Mouse (Mus musculus) heart, adult 2 months (tissue): ENCODE results near the gene Slc25a48. TPM values are rescaled to one million over a fixed set of nuclear protein-coding genes. Genes with fewer than 3 reads are reported as not detected.
A peak's percentile ranks its signal among the peaks of the same experiment; 100 is the strongest.

Experiments
- DNase-seq, 2 experiments: peaks; one replicate each; pipeline ENCODE4 v3.0.0; 2021
- H3K27ac ChIP-seq: fragments of 200-600 bp; 2 replicates; pipeline ENCODE4 v1.8.1; 2022
- H3K27me3 ChIP-seq: fragments of 200-500 bp; 2 replicates; pipeline ENCODE4 v1.6.1; 2012; ENCODE audit warnings: mild to moderate bottlenecking, low read length, inconsistent platforms, mixed read lengths; ENCODE audit not compliant: control insufficient read depth, insufficient read depth
- H3K36me3 ChIP-seq: fragments of 200-500 bp; 2 replicates; pipeline ENCODE4 v1.6.1; 2012; ENCODE audit warnings: low read length, inconsistent platforms; ENCODE audit not compliant: control insufficient read depth, insufficient read depth
- H3K4me1 ChIP-seq: fragments of 200-500 bp; 2 replicates; pipeline ENCODE4 v1.6.1; 2011; ENCODE audit warnings: low read length; ENCODE audit not compliant: control insufficient read depth, insufficient read depth
- H3K4me3 ChIP-seq: fragments of 200-600 bp; 2 replicates; pipeline ENCODE4 v1.8.1; 2022
- H3K79me2 ChIP-seq: fragments of 200-500 bp; replicated peaks from 2 replicates; pipeline ENCODE4 v1.6.1; 2012; ENCODE audit warnings: mild to moderate bottlenecking, inconsistent platforms, low read length, moderate library complexity, mixed read lengths; ENCODE audit not compliant: control insufficient read depth, insufficient read depth
- H3K9ac ChIP-seq: fragments of 200-500 bp; 2 replicates; pipeline ENCODE4 v1.6.1; 2012; ENCODE audit warnings: low read depth, mild to moderate bottlenecking, control low read depth, inconsistent platforms, low read length, mixed read lengths
- CTCF ChIP-seq: fragments of 200-600 bp; IDR thresholded peaks from 2 replicates; pipeline ENCODE4 v1.8.1; 2022; ENCODE audit warnings: antibody characterized with exemption, mild to moderate bottlenecking, moderate library complexity
- EP300 ChIP-seq: fragments of 200-500 bp; IDR thresholded peaks from 2 replicates; pipeline ENCODE4 v1.6.1; 2011; ENCODE audit warnings: low read depth, low read length, control low read depth; ENCODE audit not compliant: insufficient read depth
- POLR2A ChIP-seq: fragments of 200-500 bp; IDR thresholded peaks from 2 replicates; pipeline ENCODE4 v1.6.1; 2011; ENCODE audit warnings: mild to moderate bottlenecking, low read depth, low read length, control low read depth; ENCODE audit not compliant: insufficient read depth
- whole genome bisulfite sequencing: fragments of 180-500 bp; shearing (Covaris S2); methylation state at CpG from one replicate; pipeline ENCODE4 v1.1.7; 2018; 5-methylcytosine and 5-hydroxymethylcytosine counted together
- intact Hi-C: fragments of 180-260 bp; cut with DNase I; formaldehyde crosslinking; loops from one replicate; pipeline ENCODE4 v1.15.1; 2025
- polyA plus RNA-seq: library from polyadenylated mRNA; depleted of rRNA; stranded (reverse); fragments of >200 nt; gene quantifications from 2 replicates; pipeline ENCODE4 v1.2.3, GENCODE M21; 2012
- total RNA-seq, 2 experiments: library from RNA; stranded (reverse); gene quantifications; 2 replicates each; pipeline ENCODE4 v1.2.3; 2021

Gene Slc25a48
- total and polyA plus RNA-seq, 3 experiments: 0.08 to 0.27 (median 0.16) TPM

GRCm38 (mm10) chr13:56412286-56412873 lies 25.8 kb upstream of the Slc25a48 start:
- 59% methylated on average over 9 of the region's 9 CpGs for WGBS
- Histone ChIP-seq H3K4me1 (no peaks in the 10 kb centered on the region), H3K36me3 (no peaks in the 10 kb centered on the region), H3K79me2 (no peaks in the 10 kb centered on the region), H3K27ac (no peak overlapping the region), H3K9ac (no peak overlapping the region), H3K27me3 (no peaks in the 10 kb centered on the region), H3K4me3 (no peak overlapping the region)
- DNase-seq: no peak
- intact Hi-C loops: no loop called here
- TF ChIP-seq POLR2A: no peak
- no peak for TF ChIP-seq CTCF
- TF ChIP-seq EP300: no peak

DNA sequence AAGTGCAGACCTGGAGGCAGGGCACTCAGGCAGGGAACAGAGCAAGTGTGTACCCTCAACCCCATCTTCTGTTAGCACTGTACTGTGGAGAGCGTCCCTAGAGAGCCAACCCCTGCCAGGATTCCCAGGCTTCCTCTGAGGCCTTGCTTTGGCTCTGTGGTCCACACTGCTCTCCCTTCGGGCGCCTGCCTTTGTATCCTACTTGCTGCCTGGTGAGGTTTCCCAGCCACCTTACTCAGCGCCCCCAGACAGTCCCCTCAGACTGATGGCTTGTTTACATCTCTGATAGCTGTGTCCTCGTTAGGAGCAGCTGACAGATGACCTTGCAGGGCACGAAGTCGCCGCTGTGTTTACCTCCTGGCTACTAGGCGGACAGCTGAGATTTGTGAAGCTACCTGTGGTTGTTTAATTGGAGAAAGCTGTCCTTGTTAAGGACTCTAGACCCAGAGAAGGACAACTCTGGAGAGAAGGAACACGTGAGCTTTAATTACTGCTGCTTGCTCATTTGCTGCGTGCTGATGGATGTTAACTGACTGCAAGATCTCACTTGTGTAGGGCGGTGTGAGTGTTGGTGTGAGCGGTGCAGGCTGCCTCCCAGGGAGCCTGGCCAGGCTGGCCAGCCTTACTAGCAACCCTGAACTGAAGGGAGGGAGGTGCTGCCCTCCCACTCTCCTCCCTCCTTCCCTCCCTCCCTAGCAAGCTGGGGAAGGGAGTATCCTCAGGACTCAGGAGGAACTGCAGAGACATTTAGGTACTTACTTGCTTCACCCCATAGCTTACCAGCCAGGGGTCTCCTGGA lies 19.3 kb upstream of the Slc25a48 start:
- intact Hi-C loops: no loop called here
- no peak for TF ChIP-seq CTCF
- TF ChIP-seq POLR2A: no peak
- TF ChIP-seq EP300: no peak
- WGBS: 49% methylated on average over 13 of the region's 13 CpGs

GRCm38 (mm10) chr13:56419538-56419937 lies 18.6 kb upstream of the Slc25a48 start:
- intact Hi-C loops: no loop called here
- no peaks in the 10 kb centered on the region for H3K79me2 ChIP-seq
- peaks cover 2% of the 10 kb centered on the region; the same call in 1 of the 2 replicates for H3K27me3 ChIP-seq
- H3K36me3 ChIP-seq: no peaks in the 10 kb centered on the region
- no peak overlapping the region for H3K27ac ChIP-seq
- H3K4me1 ChIP-seq: no peaks in the 10 kb centered on the region
- no peak overlapping the region for H3K4me3 ChIP-seq
- 62% methylated on average over 6 of the region's 6 CpGs for WGBS
- no peak overlapping the region for H3K9ac ChIP-seq
- TF ChIP-seq CTCF (no peak), POLR2A (no peak), EP300 (no peak)
- DNase-seq: no peak

More for the DNA sequence above, 19.3 kb upstream of the Slc25a48 start:
- H3K4me1 ChIP-seq: no peaks in the 10 kb centered on the region
- no peak overlapping the region for H3K9ac ChIP-seq
- no peak for DNase-seq
- no peak overlapping the region for H3K27ac ChIP-seq
- H3K4me3 ChIP-seq: no peak overlapping the region
- no peaks in the 10 kb centered on the region for H3K36me3 ChIP-seq
- no peaks in the 10 kb centered on the region for H3K79me2 ChIP-seq
- H3K27me3 ChIP-seq: peaks cover 2% of the 10 kb centered on the region; the same call in 1 of the 2 replicates

DNA sequence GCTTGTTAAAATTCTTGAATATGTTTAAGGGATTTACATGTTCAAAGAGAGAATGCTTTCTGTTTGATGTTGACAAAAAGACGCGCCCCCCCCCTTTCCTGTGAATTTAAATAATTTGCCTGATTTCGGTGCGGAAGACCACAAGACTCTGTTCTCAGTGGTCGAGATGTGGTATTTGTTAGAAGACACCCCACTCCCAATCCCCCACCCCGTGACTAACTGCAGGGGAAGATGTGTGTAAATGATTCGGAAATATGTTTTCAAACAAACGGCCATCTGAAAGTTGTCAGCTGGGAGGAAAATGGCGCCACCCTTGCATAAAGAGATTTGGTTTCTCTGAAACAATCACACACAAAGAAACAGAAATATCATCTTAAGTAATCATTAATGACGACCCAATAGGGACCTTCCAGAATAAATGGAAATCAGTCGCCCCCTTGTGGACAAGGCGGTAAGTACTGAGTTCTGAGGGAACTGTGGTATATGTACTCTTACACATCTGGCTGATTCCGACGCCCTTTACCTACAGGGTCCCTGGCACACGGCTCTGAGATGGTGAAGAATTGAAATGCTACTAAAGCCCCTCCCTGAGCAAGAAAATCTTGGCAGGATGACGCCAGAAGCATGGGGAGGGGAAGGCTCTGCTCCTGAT lies 16.0 kb upstream of the Slc25a48 start:
- no peaks in the 10 kb centered on the region for H3K79me2 ChIP-seq
- 21% methylated on average over 16 of the region's 16 CpGs for WGBS
- H3K36me3 ChIP-seq: no peaks in the 10 kb centered on the region
- no peak overlapping the region for H3K27ac ChIP-seq
- H3K27me3 ChIP-seq: peaks cover 2% of the 10 kb centered on the region; the same call in 1 of the 2 replicates
- H3K9ac ChIP-seq: no peak overlapping the region
- no peak overlapping the region for H3K4me3 ChIP-seq
- peak; percentile 81 for TF ChIP-seq CTCF
- no peak for TF ChIP-seq POLR2A
- H3K4me1 ChIP-seq: no peaks in the 10 kb centered on the region
- DNase-seq: peak; percentile 33 to 72
- intact Hi-C loops: loop anchor here (1.0 to 2.0 kb wide), 2 partner anchors 93 to 143 kb away; no protein-coding TSS in a partner anchor

DNA sequence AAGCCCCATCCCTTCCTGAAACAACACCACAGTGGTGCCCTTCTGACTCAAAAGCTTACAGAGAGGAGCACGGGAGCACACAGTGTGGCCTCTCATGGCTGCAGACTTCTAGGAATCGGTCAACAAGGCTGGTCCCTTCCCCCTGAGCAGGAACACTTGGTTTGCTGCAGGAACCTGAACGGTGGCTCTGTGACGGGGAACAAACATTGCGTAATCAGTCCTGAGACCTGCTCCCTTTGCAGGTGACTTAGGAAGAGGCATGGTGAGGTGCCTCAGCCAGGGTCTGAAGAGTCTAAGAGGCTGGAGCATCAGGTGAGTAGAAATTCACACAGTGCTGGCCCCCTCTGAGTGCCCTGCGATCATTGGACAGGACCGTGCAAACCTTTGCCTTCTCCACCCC lies 12.2 kb upstream of the Slc25a48 start:
- no peaks in the 10 kb centered on the region for H3K27me3 ChIP-seq
- intact Hi-C loops: no loop called here
- WGBS: 76% methylated on average over 7 of the region's 7 CpGs
- H3K9ac ChIP-seq: no peak overlapping the region
- no peaks in the 10 kb centered on the region for H3K79me2 ChIP-seq
- TF ChIP-seq EP300 (no peak), CTCF (no peak), POLR2A (no peak)
- DNase-seq: no peak
- no peak overlapping the region for H3K4me3 ChIP-seq
- H3K4me1 ChIP-seq: no peaks in the 10 kb centered on the region
- no peak overlapping the region for H3K27ac ChIP-seq
- no peaks in the 10 kb centered on the region for H3K36me3 ChIP-seq

DNA sequence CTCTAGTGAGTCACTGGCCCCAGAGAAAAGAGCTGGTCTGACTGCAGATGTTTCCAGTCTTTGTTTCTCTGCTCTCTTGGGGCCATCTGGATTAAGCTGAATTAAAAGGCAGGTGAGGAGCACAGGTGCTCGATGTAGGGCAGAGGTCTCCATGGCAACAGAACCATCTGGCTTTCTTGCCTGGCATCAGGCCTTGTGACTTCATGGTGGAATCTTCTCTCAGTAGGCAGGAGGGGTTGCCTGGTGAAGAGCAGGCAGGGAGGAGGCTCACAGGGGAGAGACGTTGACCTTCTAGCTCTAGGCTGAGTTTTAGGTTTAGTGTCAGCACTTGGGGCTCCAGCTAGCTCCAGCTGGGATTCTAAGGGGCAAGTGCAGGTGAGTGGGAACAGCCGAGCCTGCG lies 11.8 kb upstream of the Slc25a48 start, which contains the start of gene Gm3045:
Gene Gm3045 (plus strand): TSS at position 230 of the 400 bp plus-strand sequence.
- TF ChIP-seq POLR2A: no peak
- TF ChIP-seq CTCF: no peak
- TF ChIP-seq EP300: no peak
- no peak for DNase-seq
- Histone ChIP-seq H3K9ac (no peak within 1 kb of the TSS), H3K4me1 (no peaks in the 10 kb centered on the region), H3K27me3 (no peaks in the 10 kb centered on the region), H3K4me3 (no peak within 1 kb of the TSS), H3K79me2 (no peaks in the 10 kb centered on the region), H3K36me3 (no peaks in the 10 kb centered on the region), H3K27ac (no peak within 1 kb of the TSS)
- intact Hi-C loops: no loop called here
- 73% methylated on average over 4 of the region's 4 CpGs for WGBS
